Mouse (Mus musculus) spleen, postnatal 36 days (tissue): ENCODE data around the gene Lclat1.
A peak's percentile ranks its signal among the peaks of the same experiment; 100 is the strongest.

Experiments used
- DNase-seq, 2 experiments: peaks; one replicate each; pipeline ENCODE4 v3.0.0; 2022; ENCODE audit warnings: low spot score in 2 of 2, mixed read lengths in 1 of 2

The Lclat1 gene

GRCm38 (mm10) chr17:73195074-73195723, 87.4 kb downstream of the Lclat1 start:
- DNase-seq, result no peak

GRCm38 (mm10) chr17:73196139-73196538, 88.4 kb downstream of the Lclat1 start:
- peak; percentile 28 to 33 for DNase-seq

GRCm38 (mm10) chr17:73197724-73198123, 89.9 kb downstream of the Lclat1 start:
- peak; percentile 24 to 45 for DNase-seq

GRCm38 (mm10) chr17:73199387-73199786, 91.6 kb downstream of the Lclat1 start:
- DNase-seq, result peak in 1 of 2 experiments; percentile 30

GRCm38 (mm10) chr17:73200380-73200779, 92.6 kb downstream of the Lclat1 start:
- no peak for DNase-seq

- no peak for DNase-seq
Observed at GRCm38 (mm10) chr17:73203642-73204332, 96.0 kb downstream of the Lclat1 start.

- no peak for DNase-seq
Observed at GRCm38 (mm10) chr17:73210960-73211531, 103.3 kb downstream of the Lclat1 start.

- DNase-seq, result no peak
Observed at GRCm38 (mm10) chr17:73212754-73213153, 105.0 kb downstream of the Lclat1 start.

- no peak for DNase-seq
Observed at GRCm38 (mm10) chr17:73213187-73213586, 105.4 kb downstream of the Lclat1 start.

- DNase-seq, result no peak
Observed at GRCm38 (mm10) chr17:73213677-73214076, 105.9 kb downstream of the Lclat1 start.

GRCm38 (mm10) chr17:73217274-73217673, 109.5 kb downstream of the Lclat1 start:
- no peak for DNase-seq

GRCm38 (mm10) chr17:73220746-73221145, 113.0 kb downstream of the Lclat1 start:
- no peak for DNase-seq

- peak; percentile 30 to 38 for DNase-seq
Observed at GRCm38 (mm10) chr17:73222077-73222476, 114.3 kb downstream of the Lclat1 start.

- no peak for DNase-seq
Observed at GRCm38 (mm10) chr17:73225442-73225841, 117.7 kb downstream of the Lclat1 start.

- DNase-seq, result no peak
Observed at GRCm38 (mm10) chr17:73225996-73226395, 118.2 kb downstream of the Lclat1 start.

- no peak for DNase-seq
Observed at GRCm38 (mm10) chr17:73226595-73226994, 118.8 kb downstream of the Lclat1 start.

- no peak for DNase-seq
Observed at GRCm38 (mm10) chr17:73227361-73227760, 119.6 kb downstream of the Lclat1 start.

GRCm38 (mm10) chr17:73229445-73230155, 121.8 kb downstream of the Lclat1 start:
- no peak for DNase-seq

GRCm38 (mm10) chr17:73230340-73230989, 122.7 kb downstream of the Lclat1 start:
- DNase-seq, result no peak

- DNase-seq, result no peak
Observed at GRCm38 (mm10) chr17:73231337-73231736, 123.6 kb downstream of the Lclat1 start.

- no peak for DNase-seq
Observed at GRCm38 (mm10) chr17:73232593-73232992, 124.8 kb downstream of the Lclat1 start.

GRCm38 (mm10) chr17:73233975-73234374, 126.2 kb downstream of the Lclat1 start:
- no peak for DNase-seq
